Mouse (Mus musculus) hindbrain, postnatal 0 days (tissue): ENCODE data around the gene Ints14. TPM values are rescaled to one million over a fixed set of nuclear protein-coding genes. Genes with fewer than 3 reads are reported as not detected.

Experiments used
- ATAC-seq: fragments of 200-750 bp; cut with Nextera tagmentation; 2 replicates; pipeline ENCODE4 v1.8.0; 2017; ENCODE audit warnings: mild to moderate bottlenecking, moderate TSS enrichment, moderate library complexity
- DNase-seq: peaks from one replicate; pipeline ENCODE4 v3.0.0-alpha.2; 2015; ENCODE audit warnings: low spot score
- H3K27ac ChIP-seq: fragments of 300-500 bp; sonication (generic); 2 replicates; pipeline ENCODE4 v1.5.1; 2014; ENCODE audit warnings: mild to moderate bottlenecking
- H3K27me3 ChIP-seq: fragments of 300-500 bp; sonication (generic); 2 replicates; pipeline ENCODE4 v1.6.1; 2014; ENCODE audit warnings: low read length, mixed read lengths; ENCODE audit not compliant: insufficient read depth
- H3K36me3 ChIP-seq: fragments of 300-500 bp; sonication (generic); 2 replicates; pipeline ENCODE4 v1.6.1; 2014; ENCODE audit warnings: low read length, mixed read lengths; ENCODE audit not compliant: insufficient read depth
- H3K4me1 ChIP-seq: fragments of 300-500 bp; sonication (generic); 2 replicates; pipeline ENCODE4 v1.6.1; 2014; ENCODE audit warnings: antibody characterized with exemption, low read length, mixed read lengths; ENCODE audit not compliant: insufficient read depth
- H3K4me2 ChIP-seq: fragments of 300-500 bp; sonication (generic); 2 replicates; pipeline ENCODE4 v1.6.1; 2014; ENCODE audit warnings: low read depth, mild to moderate bottlenecking, low read length, moderate library complexity, mixed read lengths
- H3K4me3 ChIP-seq: fragments of 300-500 bp; sonication (generic); 2 replicates; pipeline ENCODE4 v1.5.1; 2014; ENCODE audit warnings: low read length
- H3K9ac ChIP-seq: fragments of 300-500 bp; sonication (generic); replicated peaks from 2 replicates; pipeline ENCODE4 v1.6.1; 2014; ENCODE audit warnings: mild to moderate bottlenecking, low read length, moderate library complexity, mixed read lengths
- H3K9me3 ChIP-seq: fragments of 300-500 bp; sonication (generic); 2 replicates; pipeline ENCODE4 v1.6.1; 2016; ENCODE audit warnings: low read length, mixed read lengths
- CTCF ChIP-seq: IDR thresholded peaks from 2 replicates; pipeline ENCODE4 v1.5.1; 2016; ENCODE audit warnings: antibody characterized with exemption, control low read depth, low read depth
- WGBS: fragments of 180-500 bp; shearing (Covaris S2); extraction: QIAGEN DNeasy Blood & Tissue Kit; methylation state at CpG from one replicate; pipeline ENCODE4 v1.1.7; 2014; 5-methylcytosine and 5-hydroxymethylcytosine counted together
- polyA plus RNA-seq: library from polyadenylated mRNA; unstranded; fragments of >200 nt; fragmentation: Nextera tagmentation; extraction: Ambion mirVana; gene quantifications from 2 replicates; pipeline ENCODE4 v1.2.1, GENCODE M21; 2015
- total RNA-seq: library from RNA; depleted of rRNA; stranded (reverse); fragments of >200 nt; gene quantifications from 2 replicates; pipeline ENCODE4 v1.2.3, GENCODE M21; 2014; rRNA removed

Gene Ints14
- total RNA-seq (28.8 and 30.6 TPM in 2 replicates), polyA plus RNA-seq (30.0 and 30.4 TPM in 2 replicates)

- peaks cover 6% of the 10 kb centered on the region; the same call in 1 of the 2 replicates for H3K4me1 ChIP-seq
- H3K27ac ChIP-seq: peak within 1 kb of the TSS; percentile 89
- peak within 1 kb of the TSS; percentile 83 for H3K4me2 ChIP-seq
- no peaks in the 10 kb centered on the region for H3K9me3 ChIP-seq
- 6% methylated on average over 28 of the region's 29 CpGs for WGBS
- peak within 1 kb of the TSS; percentile 75 for H3K4me3 ChIP-seq
- H3K36me3 ChIP-seq: peaks cover 6% of the 10 kb centered on the region; the same call in 1 of the 2 replicates
- H3K27me3 ChIP-seq: no peaks in the 10 kb centered on the region
- peak; percentile 83 for TF ChIP-seq CTCF
- DNase-seq (peak; percentile 98), ATAC-seq (peak; percentile 98)
- peak within 1 kb of the TSS; percentile 90 for H3K9ac ChIP-seq
Observed at GRCm38 (mm10) chr9:64960117-64960977, at the start of gene Ints14. Gene Ints14 (plus strand): TSS chr9:64960905.

- 90% methylated on average over 4 of the region's 4 CpGs for WGBS
- no peaks in the 10 kb centered on the region for H3K27me3 ChIP-seq
- no peak for ATAC-seq
Observed at GRCm38 (mm10) chr9:64913406-64913805, 47.3 kb upstream of the Ints14 start.

GRCm38 (mm10) chr9:64913973-64914372 lies 46.7 kb upstream of the Ints14 start:
- no peak overlapping the region for H3K4me3 ChIP-seq
- no peak overlapping the region for H3K27ac ChIP-seq
- peaks cover 39% of the 10 kb centered on the region for H3K36me3 ChIP-seq
- H3K4me1 ChIP-seq: no peaks in the 10 kb centered on the region
- WGBS: 92% methylated on average over 2 of the region's 2 CpGs
- ATAC-seq (no peak), DNase-seq (no peak)
- no peak for TF ChIP-seq CTCF
- H3K4me2 ChIP-seq: no peak overlapping the region
- H3K9ac ChIP-seq: no peak overlapping the region
- H3K9me3 ChIP-seq: no peaks in the 10 kb centered on the region
- H3K27me3 ChIP-seq: no peaks in the 10 kb centered on the region

More at GRCm38 (mm10) chr9:64913406-64913805, 47.3 kb upstream of the Ints14 start:
- Histone ChIP-seq H3K9me3 (no peaks in the 10 kb centered on the region), H3K4me1 (no peaks in the 10 kb centered on the region), H3K4me3 (no peak overlapping the region), H3K36me3 (peaks cover 35% of the 10 kb centered on the region), H3K27ac (no peak overlapping the region), H3K9ac (no peak overlapping the region), H3K4me2 (no peak overlapping the region)
- TF ChIP-seq CTCF: no peak
- no peak for DNase-seq

- Histone ChIP-seq H3K4me3 (no peak overlapping the region), H3K9ac (no peak overlapping the region), H3K36me3 (peaks cover 37% of the 10 kb centered on the region), H3K4me1 (no peaks in the 10 kb centered on the region), H3K4me2 (no peak overlapping the region), H3K27ac (no peak overlapping the region), H3K27me3 (no peaks in the 10 kb centered on the region), H3K9me3 (no peaks in the 10 kb centered on the region)
- TF ChIP-seq CTCF: no peak
- ATAC-seq: no peak
- no peak for DNase-seq
- 83% methylated on average over 4 of the region's 4 CpGs for WGBS
Observed at GRCm38 (mm10) chr9:64914629-64915028, 46.1 kb upstream of the Ints14 start.

- no peak for ATAC-seq
- Histone ChIP-seq H3K4me1 (no peaks in the 10 kb centered on the region), H3K27me3 (no peaks in the 10 kb centered on the region), H3K9me3 (no peaks in the 10 kb centered on the region), H3K27ac (no peak overlapping the region), H3K4me3 (no peak overlapping the region), H3K4me2 (no peak overlapping the region), H3K9ac (no peak overlapping the region), H3K36me3 (peaks cover 7% of the 10 kb centered on the region)
- WGBS: 53% methylated on average over 16 of the region's 16 CpGs
- no peak for DNase-seq
- no peak for TF ChIP-seq CTCF
Observed at GRCm38 (mm10) chr9:64918560-64918959, 42.1 kb upstream of the Ints14 start.

- Histone ChIP-seq H3K9ac (no peak overlapping the region), H3K4me1 (no peaks in the 10 kb centered on the region), H3K27me3 (no peaks in the 10 kb centered on the region), H3K4me3 (no peak overlapping the region), H3K4me2 (no peak overlapping the region), H3K36me3 (no peaks in the 10 kb centered on the region; the same call in 1 of the 2 replicates), H3K27ac (peak overlapping the region; percentile 58), H3K9me3 (no peaks in the 10 kb centered on the region)
- no peak for ATAC-seq
- no peak for DNase-seq
- TF ChIP-seq CTCF: no peak
- WGBS: 56% methylated on average over 5 of the region's 5 CpGs
Observed at GRCm38 (mm10) chr9:64925771-64926170, 34.9 kb upstream of the Ints14 start.
